ENCODE assay signal across 16 mouse cellular contexts in genomic region chr5:72162855-72163254, GRCm38 (mm10). TPM values are rescaled to one million over a fixed set of nuclear protein-coding genes. Genes with fewer than 3 reads are reported as not detected.
DNase-seq lines count a peak whose midpoint lies in the region; ATAC-seq and TF ChIP-seq lines count a peak whose summit lies in the region.
"Had no signal": no experiment of that assay in that cellular context is flagged by ENCODE, and none has a peak within 500 bp of the region (broad histone marks: within the 10 kb centered on the region; RNA-seq: fewer than 3 reads in every experiment).

No protein-coding gene starts in this region.

- no peak for TF ChIP-seq CTCF in CH12.LX (conservative IDR thresholded peaks at IDR 0.05 in 1 of 2, IDR thresholded peaks at IDR 0.05 in 1 of 2; ENCODE audit: low read depth in 2 of 2, low read length in 2 of 2)
- no peak for TF ChIP-seq CTCF in hindbrain, postnatal 0 days (IDR thresholded peaks at IDR 0.05; ENCODE audit: low read depth)

- no peak for TF ChIP-seq POLR2A in CH12.LX (IDR thresholded peaks at IDR 0.05; ENCODE audit: low read depth, low read length)

- no peak for TF ChIP-seq RAD21 in CH12.LX (IDR thresholded peaks at IDR 0.05; ENCODE audit: low read depth, low read length)

- peaks cover 42 to 68% of the 10 kb centered on the region in 2 experiments for H3K36me3 ChIP-seq in CH12.LX (replicated peaks in 1 of 2; ENCODE audit: control insufficient read depth in 1 of 2, insufficient read depth in 1 of 2, low read length in 1 of 2)
- peaks cover 18% of the 10 kb centered on the region; the same call in 1 of the 2 replicates for H3K36me3 ChIP-seq in hindbrain, postnatal 0 days (ENCODE audit: insufficient read depth, low read length)

- TF ChIP-seq EP300 in CH12.LX (IDR thresholded peaks at IDR 0.05; ENCODE audit: low read length): 0 out of 2 replicates have a peak, but pooled peaks have one; percentile 21

- DNase-seq in lung, postnatal 36 days: peak; percentile 26
- DNase-seq in lung, postnatal 25 days (ENCODE audit: low spot score): no peak
- no peak for DNase-seq in CH12.LX (ENCODE audit: extremely low read depth)
- peak; percentile 27 for DNase-seq in thymus, postnatal 25 days
- no peak for DNase-seq in hindbrain, postnatal 0 days (ENCODE audit: low spot score)
- DNase-seq in adipocyte (ENCODE audit: low spot score): no peak
- DNase-seq: adrenal gland, adult 8-10 months; cerebellum, adult 9-11 months; embryo, embryonic 11 days; heart, adult 18-20 months; heart, postnatal 4 days; lung, adult 18-20 months had no signal

- peaks cover 23% of the 10 kb centered on the region for H3K79me2 ChIP-seq in CH12.LX (replicated peaks; ENCODE audit: control insufficient read depth, extremely low read depth, insufficient read depth, poor library complexity, severe bottlenecking)

- H3K4me2 ChIP-seq in CH12.LX (ENCODE audit: insufficient read depth, low read depth, poor library complexity, severe bottlenecking): peak overlapping the region; percentile 22
- no peak overlapping the region for H3K4me2 ChIP-seq in hindbrain, postnatal 0 days (ENCODE audit: low read depth, low read length)
- H3K4me2 ChIP-seq: forebrain, embryonic 13.5 days had no signal

- H3K9me3 ChIP-seq in CH12.LX (replicated peaks; ENCODE audit: low read length): no peaks in the 10 kb centered on the region
- H3K9me3 ChIP-seq in hindbrain, postnatal 0 days (ENCODE audit: low read length): no peaks in the 10 kb centered on the region
- H3K9me3 ChIP-seq: forebrain, embryonic 13.5 days had no signal

- H3K27me3 ChIP-seq in CH12.LX (replicated peaks): no peaks in the 10 kb centered on the region
- H3K27me3 ChIP-seq in hindbrain, postnatal 0 days (ENCODE audit: insufficient read depth, low read length): no peaks in the 10 kb centered on the region
- H3K27me3 ChIP-seq: forebrain, embryonic 13.5 days had no signal

- dilution Hi-C loops in CH12.LX (cut with MboI; ENCODE audit: extremely low pct_ligation_motif_present, extremely low pct_unique_long_range_greater_than_20kb, low sequenced_read_pairs): no loop called here

- H3K9ac ChIP-seq in CH12.LX (ENCODE audit: insufficient read depth, low read depth): no peak overlapping the region; the same call in 1 of the 2 replicates
- no peak overlapping the region for H3K9ac ChIP-seq in hindbrain, postnatal 0 days (replicated peaks; ENCODE audit: low read length)
- H3K9ac ChIP-seq: forebrain, embryonic 13.5 days had no signal

- peak; percentile 29 for ATAC-seq in granulocyte monocyte progenitor cell, adult 5-6 weeks (replicated peaks; ENCODE audit: poor library complexity, severe bottlenecking)
- ATAC-seq in hindbrain, postnatal 0 days: no peak
- ATAC-seq: forebrain, embryonic 13.5 days; inflammation-experienced regulatory T-cells, adult 6 months; midbrain, embryonic 16.5 days had no signal

- in situ Hi-C loops in CH12.LX (cut with MboI; ENCODE audit: low pct_ligation_motif_present, low pct_unique_long_range_greater_than_20kb, low sequenced_read_pairs): no loop called here

- H3K27ac ChIP-seq in CH12.LX (ENCODE audit: insufficient read depth, low read depth): no peak overlapping the region
- no peak overlapping the region for H3K27ac ChIP-seq in hindbrain, postnatal 0 days
- H3K27ac ChIP-seq: forebrain, embryonic 13.5 days had no signal

- 87% methylated on average over 5 of the region's 5 CpGs for whole genome bisulfite sequencing in hindbrain, postnatal 0 days

- peaks cover 8 to 64% of the 10 kb centered on the region in 2 experiments for H3K4me1 ChIP-seq in CH12.LX (ENCODE audit: control insufficient read depth in 1 of 2, insufficient read depth in 2 of 2)
- peaks cover 14% of the 10 kb centered on the region for H3K4me1 ChIP-seq in hindbrain, postnatal 0 days (ENCODE audit: insufficient read depth, low read length)

- H3K4me3 ChIP-seq in CH12.LX (replicated peaks in 1 of 3; ENCODE audit: low read depth in 2 of 3, low read length in 2 of 3, poor library complexity in 1 of 3): no peak overlapping the region
- H3K4me3 ChIP-seq in hindbrain, postnatal 0 days (ENCODE audit: low read length): no peak overlapping the region
- H3K4me3 ChIP-seq: forebrain, embryonic 13.5 days had no signal

TF ChIP-seq in CH12.LX, 34 proteins besides CTCF, POLR2A, EP300 and RAD21:
- no peak for TF ChIP-seq MAFK (IDR thresholded peaks at IDR 0.05; ENCODE audit: insufficient replicate concordance, low read length)
- no peak for TF ChIP-seq POLR2AphosphoS2 (IDR thresholded peaks at IDR 0.05; ENCODE audit: low read depth, low read length)
- no peak for TF ChIP-seq MAX (IDR thresholded peaks at IDR 0.05; ENCODE audit: low read length)
- TF ChIP-seq ELF1 (IDR thresholded peaks at IDR 0.05; ENCODE audit: low read depth, low read length): no peak
- no peak for TF ChIP-seq MEF2A (IDR thresholded peaks at IDR 0.05; ENCODE audit: borderline replicate concordance, low read depth, low read length)
- TF ChIP-seq JUN (IDR thresholded peaks at IDR 0.05; ENCODE audit: insufficient read depth, low read depth, low read length): no peak
- no peak for TF ChIP-seq E2F4 (IDR thresholded peaks at IDR 0.05; ENCODE audit: insufficient replicate concordance, low read depth, low read length)
- TF ChIP-seq KAT2A (IDR thresholded peaks at IDR 0.05; ENCODE audit: insufficient replicate concordance, low read length): no peak
- no peak for TF ChIP-seq ZNF384 (IDR thresholded peaks at IDR 0.05; ENCODE audit: low read depth, low read length)
- no peak for TF ChIP-seq NELFE (IDR thresholded peaks at IDR 0.05; ENCODE audit: low read depth, low read length)
- TF ChIP-seq GABPA (IDR thresholded peaks at IDR 0.05; ENCODE audit: insufficient replicate concordance, low read depth, low read length): no peak
- TF ChIP-seq USF1 (IDR thresholded peaks at IDR 0.05; ENCODE audit: low read depth, low read length): no peak
- no peak for TF ChIP-seq IRF4 (IDR thresholded peaks at IDR 0.05; ENCODE audit: low read depth, low read length)
- no peak for TF ChIP-seq TBP (conservative IDR thresholded peaks at IDR 0.05; ENCODE audit: low read depth, low read length)
- no peak for TF ChIP-seq USF2 (conservative IDR thresholded peaks at IDR 0.05; ENCODE audit: low read depth, low read length)
- TF ChIP-seq UBTF (IDR thresholded peaks at IDR 0.05; ENCODE audit: low read depth, low read length): no peak
- TF ChIP-seq MXI1 (IDR thresholded peaks at IDR 0.05; ENCODE audit: low read depth, low read length): no peak
TF ChIP-seq in CH12.LX: peak in this region for 0.

RNA-seq across cellular contexts. Expression of gene Commd8, which starts 5.1 kb away (rescaled TPM):
- 38.5 and 51.2 TPM in 2 replicates for total RNA-seq in CH12.LX (2012; rRNA removed)
- total RNA-seq in CH12.LX (2014; rRNA removed): 106 and 134 TPM in 2 replicates
- 47.4 and 71.2 TPM in 2 replicates for polyA plus RNA-seq in CH12.LX (2012; ENCODE audit: insufficient read length, low read depth)
- total RNA-seq in granulocyte monocyte progenitor cell, adult 5-6 weeks (2014; fragmentation: Nextera tagmentation): 82.1 and 102 TPM in 2 replicates
- total RNA-seq in granulocyte monocyte progenitor cell, adult 5-6 weeks (2017): 69.2 and 82.3 TPM in 2 replicates
- 22.4 and 22.8 TPM in 2 replicates for total RNA-seq in hindbrain, postnatal 0 days (2014; rRNA removed)
- polyA plus RNA-seq in hindbrain, postnatal 0 days (2015; fragmentation: Nextera tagmentation; extraction: Ambion mirVana): 149 and 166 TPM in 2 replicates

Comparison
In these comparisons a context has a peak if more than half of its experiments do, and no peak if none do; other contexts are left out.
1. DNase-seq: peak in lung, postnatal 36 days (single experiment) and thymus, postnatal 25 days (single experiment); none in lung, postnatal 25 days (single experiment), CH12.LX (single experiment), hindbrain, postnatal 0 days (single experiment) and adipocyte (single experiment).